Mouse (Mus musculus) intestine, embryonic 14.5 days (tissue): ENCODE data around the gene Gcnt3. TPM values are rescaled to one million over a fixed set of nuclear protein-coding genes. Genes with fewer than 3 reads are reported as not detected.

Experiments
- ATAC-seq: fragments of 200-750 bp; cut with Nextera tagmentation; replicated peaks from 2 replicates; pipeline ENCODE4 v1.8.0; 2017; ENCODE audit warnings: low read depth, moderate number of reproducible peaks, moderate TSS enrichment, moderate library complexity; ENCODE audit not compliant: low FRiP score, low TSS enrichment
- DNase-seq: peaks from one replicate; pipeline ENCODE4 v3.0.0-alpha.2; 2018; ENCODE audit warnings: low spot score
- H3K27ac ChIP-seq: fragments of 300-500 bp; sonication (generic); 2 replicates; pipeline ENCODE4 v1.5.1; 2014; ENCODE audit warnings: low read depth, mild to moderate bottlenecking, control low read depth
- H3K27me3 ChIP-seq: fragments of 300-500 bp; sonication (generic); replicated peaks from 2 replicates; pipeline ENCODE4 v1.6.1; 2014; ENCODE audit warnings: low read length, control low read depth; ENCODE audit not compliant: control insufficient read depth, insufficient read depth
- H3K36me3 ChIP-seq: fragments of 300-500 bp; sonication (generic); 2 replicates; pipeline ENCODE4 v1.6.1; 2014; ENCODE audit warnings: low read length, control low read depth; ENCODE audit not compliant: control insufficient read depth, insufficient read depth
- H3K4me1 ChIP-seq: fragments of 300-500 bp; sonication (generic); replicated peaks from 2 replicates; pipeline ENCODE4 v1.6.1; 2014; ENCODE audit warnings: low read length, control low read depth, mixed read lengths; ENCODE audit not compliant: control insufficient read depth, insufficient read depth
- H3K4me2 ChIP-seq: fragments of 300-500 bp; sonication (generic); 2 replicates; pipeline ENCODE4 v1.6.1; 2014; ENCODE audit warnings: low read length
- H3K4me3 ChIP-seq: fragments of 300-500 bp; sonication (generic); 2 replicates; pipeline ENCODE4 v1.5.1; 2014; ENCODE audit warnings: low read depth, low read length, control low read depth, mixed read lengths
- H3K9ac ChIP-seq: fragments of 300-500 bp; sonication (generic); 2 replicates; pipeline ENCODE4 v1.6.1; 2014; ENCODE audit warnings: mild to moderate bottlenecking, low read length
- H3K9me3 ChIP-seq: fragments of 300-500 bp; sonication (generic); 2 replicates; pipeline ENCODE4 v1.6.1; 2016; ENCODE audit warnings: low read length, control low read depth; ENCODE audit not compliant: control insufficient read depth
- WGBS: fragments of 180-500 bp; shearing (Covaris S2); extraction: QIAGEN DNeasy Blood & Tissue Kit; methylation state at CpG from one replicate; pipeline ENCODE4 v1.1.7; 2014; 5-methylcytosine and 5-hydroxymethylcytosine counted together
- polyA plus RNA-seq: library from polyadenylated mRNA; unstranded; fragments of >200 nt; fragmentation: Nextera tagmentation; extraction: Ambion mirVana; gene quantifications from 2 replicates; pipeline ENCODE4 v1.2.1, GENCODE M21; 2014

The Gcnt3 gene
- polyA plus RNA-seq, 1 experiment from 2014 or later, result 5.0 TPM

DNA sequence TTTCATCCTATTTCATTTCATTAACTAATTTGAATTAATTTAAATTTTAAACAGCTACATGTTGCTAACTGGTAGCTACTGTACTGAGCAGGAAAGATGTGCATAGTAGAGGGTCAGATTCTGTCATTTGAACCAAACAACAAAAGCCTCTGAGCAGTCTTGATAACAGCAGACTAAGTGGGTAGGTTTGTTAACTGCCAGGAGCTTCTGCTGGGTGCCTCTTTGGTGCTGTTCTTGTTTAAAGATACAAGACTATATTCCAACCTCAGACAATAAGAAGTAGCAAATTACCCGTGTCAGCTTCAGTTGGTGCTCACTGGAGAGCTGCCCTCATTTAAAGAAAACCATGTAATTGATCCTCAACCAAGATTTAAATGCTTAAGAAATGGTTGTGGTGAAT, 16.3 kb downstream of the Gcnt3 start:
- WGBS, result 77% methylated on average over 1 of the region's 1 CpGs
- H3K4me3 ChIP-seq, result no peak overlapping the region

DNA sequence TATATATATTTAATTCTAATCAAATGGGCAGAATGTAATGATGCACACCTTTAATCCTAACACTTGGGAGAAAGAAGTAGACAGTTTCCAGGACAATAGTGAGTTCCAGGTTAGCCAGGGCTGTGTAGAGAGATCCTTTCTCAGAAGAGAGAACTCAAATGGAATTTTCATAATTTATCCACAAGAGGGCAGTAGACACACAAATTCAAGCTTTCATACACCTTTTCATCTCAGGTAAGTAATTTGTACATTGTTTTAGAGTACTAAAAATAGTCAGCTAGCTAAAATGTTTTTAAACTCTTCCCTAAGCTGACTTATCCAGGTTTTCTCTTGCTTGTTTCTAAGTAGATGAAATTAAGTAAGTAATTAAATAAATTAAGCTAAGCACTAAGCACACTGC, 19.0 kb downstream of the Gcnt3 start:
- Histone ChIP-seq H3K9me3 (no peaks in the 10 kb centered on the region), H3K27me3 (no peaks in the 10 kb centered on the region), H3K4me3 (no peak overlapping the region), H3K4me1 (peaks cover under 1% of the 10 kb centered on the region), H3K9ac (no peak overlapping the region), H3K27ac (no peak overlapping the region), H3K36me3 (peaks cover 44% of the 10 kb centered on the region), H3K4me2 (no peak overlapping the region)
- ATAC-seq, result 0 out of 2 replicates have a peak, but pooled peaks have one; percentile 43
- no peak for DNase-seq

More for the DNA sequence above, 16.3 kb downstream of the Gcnt3 start:
- Histone ChIP-seq H3K36me3 (peaks cover 38% of the 10 kb centered on the region), H3K27me3 (no peaks in the 10 kb centered on the region), H3K9ac (no peak overlapping the region), H3K4me1 (no peaks in the 10 kb centered on the region), H3K27ac (no peak overlapping the region), H3K9me3 (no peaks in the 10 kb centered on the region), H3K4me2 (no peak overlapping the region)
- no peak for ATAC-seq
- DNase-seq, result no peak

DNA sequence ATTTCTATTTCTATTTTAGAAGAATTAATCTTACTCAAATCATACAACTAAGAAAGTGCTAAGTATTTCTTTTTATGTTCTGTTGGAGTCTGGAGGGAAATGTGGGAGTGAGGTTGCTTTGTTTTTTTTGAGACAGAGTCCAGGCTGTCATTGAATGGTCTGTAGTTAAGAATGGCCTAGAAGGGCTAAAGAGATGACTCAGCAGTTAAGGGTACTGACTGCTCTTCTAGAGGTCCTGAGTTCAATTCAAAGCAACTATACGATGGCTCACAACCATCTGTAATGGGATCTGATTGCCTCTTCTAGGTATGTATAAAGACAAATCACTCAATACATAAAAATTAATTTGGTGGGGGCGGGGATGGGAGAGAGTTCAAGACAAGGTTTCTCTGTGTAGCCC, 22.3 kb downstream of the Gcnt3 start:
- Histone ChIP-seq H3K4me2 (no peak overlapping the region), H3K9me3 (no peaks in the 10 kb centered on the region), H3K27ac (no peak overlapping the region), H3K36me3 (peaks cover 29% of the 10 kb centered on the region), H3K4me1 (peaks cover 12% of the 10 kb centered on the region), H3K4me3 (no peak overlapping the region), H3K9ac (no peak overlapping the region), H3K27me3 (no peaks in the 10 kb centered on the region)
- ATAC-seq (no peak), DNase-seq (no peak)
- 91% methylated on average over 2 of the region's 2 CpGs for WGBS

DNA sequence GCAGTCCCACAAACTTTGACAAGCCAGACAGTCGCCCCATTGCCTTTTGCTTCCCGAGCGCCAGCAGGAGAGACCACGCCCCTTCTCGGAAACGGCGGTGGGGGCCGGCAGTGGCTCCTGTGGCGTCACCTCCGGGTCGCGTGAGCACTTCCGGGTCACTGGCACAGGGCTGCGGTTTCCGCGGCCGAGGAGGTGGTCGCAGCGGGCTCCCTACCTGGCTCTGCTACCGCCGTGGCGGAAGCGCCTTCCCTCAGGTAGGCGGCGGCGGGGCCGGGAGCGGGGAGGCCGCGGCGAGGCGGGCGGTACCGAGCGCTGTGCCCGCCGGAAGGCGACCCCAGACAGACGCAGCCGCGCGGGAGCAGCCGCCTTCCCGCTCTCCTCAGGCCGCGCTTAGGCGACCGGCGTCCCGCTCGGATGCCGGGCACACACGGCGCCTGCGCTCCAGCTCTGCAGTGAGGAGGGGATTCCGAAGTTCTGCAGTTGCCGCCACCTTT, 25.4 kb downstream of the Gcnt3 start, which contains the start of gene Gtf2a2:
Gene Gtf2a2 (plus strand): TSS at position 143 of the 494 bp plus-strand sequence.
- H3K27me3 ChIP-seq, result no peaks in the 10 kb centered on the region
- peaks cover 46% of the 10 kb centered on the region for H3K36me3 ChIP-seq
- H3K9me3 ChIP-seq, result no peaks in the 10 kb centered on the region
- under 1% methylated on average over 49 of the region's 57 CpGs for WGBS
- peak within 1 kb of the TSS; percentile 86 for H3K9ac ChIP-seq
- ATAC-seq (peak; percentile 98), DNase-seq (peak; percentile 96)
- peak within 1 kb of the TSS; percentile 92 for H3K27ac ChIP-seq
- H3K4me3 ChIP-seq, result peak within 1 kb of the TSS; percentile 92
- peak within 1 kb of the TSS; percentile 84 for H3K4me2 ChIP-seq
- peaks cover 12% of the 10 kb centered on the region for H3K4me1 ChIP-seq

DNA sequence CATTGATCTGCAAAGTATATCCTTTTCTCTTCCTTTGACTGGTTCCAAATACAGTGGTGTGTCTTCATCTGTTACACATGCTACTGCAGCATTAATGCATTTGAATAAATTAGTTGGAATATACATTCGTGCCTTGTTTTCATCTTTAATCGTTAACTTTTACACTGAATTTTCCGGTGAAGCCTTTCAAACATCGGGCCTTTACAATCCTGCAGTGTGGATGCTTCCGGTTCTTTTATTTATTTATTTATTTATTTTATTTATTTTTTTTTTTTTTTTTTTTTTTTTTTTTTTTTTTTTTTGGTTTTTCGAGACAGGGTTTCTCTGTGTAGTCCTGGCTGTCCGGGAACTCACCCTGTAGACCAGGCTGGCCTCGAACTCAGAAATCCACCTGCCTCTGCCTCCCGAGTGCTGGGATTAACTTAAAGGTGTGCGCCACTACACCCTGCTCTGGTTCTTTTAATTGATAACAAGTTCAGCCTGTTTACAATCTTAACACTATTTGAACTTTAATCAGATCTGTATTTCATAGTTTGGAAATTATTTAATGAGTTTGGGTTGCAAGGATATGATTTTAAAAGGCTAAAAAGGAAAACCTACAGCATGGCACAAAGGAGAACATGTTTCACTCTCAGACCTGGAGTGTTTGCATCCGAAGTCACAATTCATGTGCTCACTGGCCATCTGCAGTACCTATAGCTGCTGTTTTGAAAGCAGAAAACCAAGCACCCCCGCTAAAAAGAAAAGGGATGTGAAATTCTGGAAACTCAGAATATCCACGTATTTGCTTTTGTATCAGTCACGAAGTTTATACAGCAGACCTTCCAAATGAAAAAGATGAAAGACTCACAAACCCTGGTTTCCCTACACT, 26.1 kb downstream of the Gcnt3 start:
- whole genome bisulfite sequencing, result 64% methylated on average over 14 of the region's 14 CpGs
- Histone ChIP-seq H3K4me1 (peaks cover 12% of the 10 kb centered on the region), H3K9ac (peak overlapping the region; percentile 86), H3K4me3 (peak overlapping the region; percentile 92), H3K27ac (peak overlapping the region; percentile 92; the same call in 1 of the 2 replicates), H3K9me3 (no peaks in the 10 kb centered on the region), H3K27me3 (no peaks in the 10 kb centered on the region), H3K36me3 (peaks cover 47% of the 10 kb centered on the region), H3K4me2 (peak overlapping the region; percentile 51)
- ATAC-seq (peak; percentile 34), DNase-seq (no peak)

DNA sequence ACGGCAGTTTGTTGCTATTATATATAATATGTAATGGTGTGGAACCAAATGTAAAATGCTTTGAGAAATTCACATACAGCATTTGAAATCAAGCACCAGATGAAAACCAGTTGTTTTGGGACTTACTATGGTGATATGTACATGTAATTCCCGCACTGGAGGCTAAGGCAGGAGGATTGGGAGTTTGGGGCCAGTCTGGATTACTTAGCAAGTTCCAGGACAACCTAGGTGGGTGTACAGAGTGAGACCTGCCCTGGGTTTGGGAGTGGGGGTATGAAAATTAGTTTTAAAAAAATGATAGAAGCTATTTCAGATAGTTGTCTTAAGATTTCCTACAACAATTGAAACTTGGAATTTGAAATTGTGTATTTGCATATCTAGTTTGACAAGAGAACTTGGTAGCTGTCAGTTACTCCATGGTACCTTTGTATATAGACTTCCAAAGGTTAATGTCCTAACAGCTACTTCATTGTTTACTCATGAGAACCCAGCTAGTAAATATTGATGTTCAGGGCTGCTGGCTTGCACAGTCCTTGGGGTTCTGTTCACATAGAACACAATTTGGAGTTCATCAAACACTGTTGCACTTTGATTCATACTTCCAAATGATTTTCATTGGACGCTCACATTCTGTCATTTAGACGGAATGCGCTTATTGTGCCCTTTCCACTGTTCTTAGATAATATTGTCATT, 27.0 kb downstream of the Gcnt3 start:
- DNase-seq, result no peak
- Histone ChIP-seq H3K9me3 (no peaks in the 10 kb centered on the region), H3K4me2 (no peak overlapping the region), H3K9ac (no peak overlapping the region), H3K4me3 (no peak overlapping the region), H3K27me3 (no peaks in the 10 kb centered on the region), H3K4me1 (peaks cover 12% of the 10 kb centered on the region), H3K36me3 (peaks cover 50% of the 10 kb centered on the region), H3K27ac (no peak overlapping the region)
- 82% methylated on average over 5 of the region's 5 CpGs for WGBS
- ATAC-seq, result no peak

DNA sequence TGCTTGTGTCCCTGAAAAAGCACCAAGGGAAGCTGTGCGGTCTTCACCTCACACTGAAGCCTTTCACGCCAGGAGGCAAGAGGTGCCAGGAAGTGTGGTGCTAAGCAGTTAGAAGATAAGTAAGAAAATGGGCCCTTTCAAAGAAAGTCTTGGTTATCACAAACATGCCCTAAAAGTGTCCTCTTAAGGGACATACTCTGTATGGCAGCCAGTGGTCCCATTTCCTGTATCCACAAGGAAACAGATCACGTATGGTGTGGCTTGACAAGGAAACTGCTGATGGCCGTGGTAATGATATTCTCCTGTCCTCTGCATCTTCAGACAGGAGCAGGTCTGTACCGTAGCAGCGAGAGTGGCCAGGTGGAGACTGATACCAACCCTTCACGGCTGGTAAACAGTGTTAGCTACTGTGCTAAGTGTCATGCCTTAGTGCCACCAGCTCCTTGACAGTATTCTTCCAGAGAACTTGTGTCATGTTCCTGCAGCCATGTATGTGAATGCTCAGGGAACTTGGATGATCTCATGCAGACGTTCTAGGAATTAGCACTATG, 28.1 kb downstream of the Gcnt3 start:
- H3K27ac ChIP-seq, result no peak overlapping the region
- peaks cover 12% of the 10 kb centered on the region for H3K4me1 ChIP-seq
- H3K4me2 ChIP-seq, result no peak overlapping the region
- no peaks in the 10 kb centered on the region for H3K27me3 ChIP-seq
- H3K9me3 ChIP-seq, result no peaks in the 10 kb centered on the region
- WGBS, result 89% methylated on average over 8 of the region's 8 CpGs
- no peak overlapping the region for H3K4me3 ChIP-seq
- no peak overlapping the region for H3K9ac ChIP-seq
- H3K36me3 ChIP-seq, result peaks cover 59% of the 10 kb centered on the region
- ATAC-seq (no peak), DNase-seq (no peak)

DNA sequence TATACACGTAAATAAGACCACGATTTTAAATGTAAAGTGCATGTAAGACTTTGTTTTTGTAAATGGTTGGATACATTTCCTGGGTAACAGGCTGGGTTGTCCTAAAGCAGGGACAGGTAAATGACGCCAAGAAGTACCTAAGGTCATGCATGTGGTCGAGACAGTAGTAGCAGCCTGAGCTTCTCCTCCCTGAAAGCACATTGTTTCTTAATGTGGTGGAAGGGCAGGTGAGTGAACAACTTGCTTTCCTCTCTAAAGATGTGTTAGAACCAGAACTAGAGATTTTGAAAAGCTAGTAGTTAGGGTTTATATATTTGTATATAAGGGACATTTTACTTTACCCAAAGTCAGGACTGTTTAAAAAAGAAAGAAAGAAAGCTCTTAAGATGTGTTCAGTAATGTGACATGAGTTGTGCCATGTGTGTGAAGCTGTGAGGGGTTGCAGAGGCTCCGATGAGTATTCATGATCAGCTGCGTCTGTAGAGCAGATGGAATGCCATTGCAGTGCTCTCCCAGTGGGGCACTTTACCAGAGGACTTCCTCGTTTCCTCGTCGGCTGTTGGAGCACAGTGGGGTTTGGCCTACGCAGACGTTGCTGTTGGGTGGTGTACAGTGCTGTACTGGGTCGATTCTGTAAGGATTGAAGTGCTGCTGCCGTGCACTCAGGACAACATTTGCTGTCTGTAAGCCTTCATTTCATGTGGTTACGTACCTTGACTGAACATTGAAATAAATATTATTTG, 30.2 kb downstream of the Gcnt3 start:
- H3K9ac ChIP-seq, result no peak overlapping the region
- peaks cover 79% of the 10 kb centered on the region for H3K36me3 ChIP-seq
- DNase-seq, result no peak
- 89% methylated on average over 14 of the region's 14 CpGs for WGBS
- no peak overlapping the region for H3K4me3 ChIP-seq
- H3K4me2 ChIP-seq, result no peak overlapping the region
- no peaks in the 10 kb centered on the region for H3K9me3 ChIP-seq
- H3K27me3 ChIP-seq, result no peaks in the 10 kb centered on the region
- H3K27ac ChIP-seq, result no peak overlapping the region
- 0 out of 2 replicates have a peak, but pooled peaks cover 4% of the 10 kb centered on the region for H3K4me1 ChIP-seq
- no peak for ATAC-seq
